Mouse (Mus musculus) intestine, embryonic 14.5 days (tissue): Measurements from ENCODE around the gene Fbln2. TPM values are rescaled to one million over a fixed set of nuclear protein-coding genes. Genes with fewer than 3 reads are reported as not detected.

Experiments used
- ATAC-seq: fragments of 200-750 bp; cut with Nextera tagmentation; replicated peaks from 2 replicates; pipeline ENCODE4 v1.8.0; 2017; ENCODE audit warnings: low read depth, moderate number of reproducible peaks, moderate TSS enrichment, moderate library complexity; ENCODE audit not compliant: low FRiP score, low TSS enrichment
- DNase-seq: peaks from one replicate; pipeline ENCODE4 v3.0.0-alpha.2; 2018; ENCODE audit warnings: low spot score
- H3K27ac ChIP-seq: fragments of 300-500 bp; sonication (generic); 2 replicates; pipeline ENCODE4 v1.5.1; 2014; ENCODE audit warnings: low read depth, mild to moderate bottlenecking, control low read depth
- H3K27me3 ChIP-seq: fragments of 300-500 bp; sonication (generic); replicated peaks from 2 replicates; pipeline ENCODE4 v1.6.1; 2014; ENCODE audit warnings: low read length, control low read depth; ENCODE audit not compliant: control insufficient read depth, insufficient read depth
- H3K36me3 ChIP-seq: fragments of 300-500 bp; sonication (generic); 2 replicates; pipeline ENCODE4 v1.6.1; 2014; ENCODE audit warnings: low read length, control low read depth; ENCODE audit not compliant: control insufficient read depth, insufficient read depth
- H3K4me1 ChIP-seq: fragments of 300-500 bp; sonication (generic); replicated peaks from 2 replicates; pipeline ENCODE4 v1.6.1; 2014; ENCODE audit warnings: low read length, control low read depth, mixed read lengths; ENCODE audit not compliant: control insufficient read depth, insufficient read depth
- H3K4me2 ChIP-seq: fragments of 300-500 bp; sonication (generic); 2 replicates; pipeline ENCODE4 v1.6.1; 2014; ENCODE audit warnings: low read length
- H3K4me3 ChIP-seq: fragments of 300-500 bp; sonication (generic); 2 replicates; pipeline ENCODE4 v1.5.1; 2014; ENCODE audit warnings: low read depth, low read length, control low read depth, mixed read lengths
- H3K9ac ChIP-seq: fragments of 300-500 bp; sonication (generic); 2 replicates; pipeline ENCODE4 v1.6.1; 2014; ENCODE audit warnings: mild to moderate bottlenecking, low read length
- H3K9me3 ChIP-seq: fragments of 300-500 bp; sonication (generic); 2 replicates; pipeline ENCODE4 v1.6.1; 2016; ENCODE audit warnings: low read length, control low read depth; ENCODE audit not compliant: control insufficient read depth
- WGBS: fragments of 180-500 bp; shearing (Covaris S2); extraction: QIAGEN DNeasy Blood & Tissue Kit; methylation state at CpG from one replicate; pipeline ENCODE4 v1.1.7; 2014; 5-methylcytosine and 5-hydroxymethylcytosine counted together
- polyA plus RNA-seq: library from polyadenylated mRNA; unstranded; fragments of >200 nt; fragmentation: Nextera tagmentation; extraction: Ambion mirVana; gene quantifications from 2 replicates; pipeline ENCODE4 v1.2.1, GENCODE M21; 2014

The Fbln2 gene
- polyA plus RNA-seq, 1 experiment from 2014 or later = 49.0 TPM

DNA sequence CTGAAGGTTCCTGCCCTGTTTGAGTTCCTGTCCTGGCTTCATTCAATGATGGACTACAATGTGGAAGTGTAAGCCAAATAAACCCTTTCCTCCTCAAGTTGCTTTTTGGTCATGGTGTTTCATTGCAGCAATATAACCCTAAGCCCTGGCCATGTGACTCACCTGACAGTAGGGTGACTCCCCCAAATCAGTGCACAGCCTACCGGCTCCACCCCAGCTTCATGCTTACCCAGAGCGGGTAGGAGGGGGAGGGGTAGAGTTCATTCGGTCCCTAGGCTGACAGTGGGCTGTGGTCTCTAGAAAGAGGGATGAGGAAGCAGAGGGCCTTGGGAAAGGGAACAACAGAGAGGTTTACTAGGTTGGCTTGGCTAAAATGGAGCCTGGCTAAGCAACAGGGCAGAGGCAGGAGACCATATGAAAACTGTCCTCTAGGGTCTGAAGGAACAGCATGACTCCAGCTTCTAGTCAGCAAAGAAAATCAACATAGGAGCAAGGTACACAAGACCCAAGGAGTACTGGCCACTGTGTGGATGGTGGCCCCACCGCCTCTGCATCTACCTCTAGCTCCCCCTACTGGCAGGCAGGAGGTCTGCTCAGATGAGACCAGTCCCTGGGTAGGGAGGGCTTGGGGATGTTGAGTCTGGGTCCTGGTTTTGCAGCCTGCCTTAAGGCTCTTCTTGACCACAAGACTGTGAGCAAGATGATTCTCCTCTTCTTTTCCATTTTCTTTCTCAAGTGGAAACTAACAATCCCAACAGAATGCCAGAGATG lies 25.9 kb upstream of the Fbln2 start:
- ATAC-seq (no peak), DNase-seq (no peak)
- no peak overlapping the region for H3K4me2 ChIP-seq
- no peak overlapping the region for H3K9ac ChIP-seq
- no peak overlapping the region for H3K4me3 ChIP-seq
- H3K4me1 ChIP-seq = no peaks in the 10 kb centered on the region
- H3K27me3 ChIP-seq = no peaks in the 10 kb centered on the region
- WGBS = 55% methylated on average over 4 of the region's 4 CpGs
- no peaks in the 10 kb centered on the region for H3K36me3 ChIP-seq
- no peaks in the 10 kb centered on the region for H3K9me3 ChIP-seq
- H3K27ac ChIP-seq = no peak overlapping the region

DNA sequence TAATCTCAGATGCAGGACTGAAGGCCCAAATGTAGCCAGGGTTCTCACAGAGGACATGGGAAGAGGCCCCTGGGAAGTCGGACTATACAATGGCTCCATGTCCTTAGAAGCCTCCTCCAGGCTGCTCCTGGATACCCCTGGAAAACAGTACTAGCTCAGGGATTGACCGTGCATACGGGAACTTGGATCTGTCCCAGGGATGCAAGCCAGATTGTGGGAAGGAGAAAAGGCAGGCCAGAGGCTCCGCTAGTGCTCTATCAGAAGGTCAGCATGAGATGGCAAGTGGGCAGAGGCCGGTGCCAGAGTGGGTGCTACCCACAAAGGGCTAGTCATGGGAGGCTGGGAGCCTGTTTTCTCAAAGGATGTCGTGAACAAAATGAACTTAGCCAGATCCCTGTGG lies 25.3 kb upstream of the Fbln2 start:
- Histone ChIP-seq H3K36me3 (no peaks in the 10 kb centered on the region), H3K4me1 (no peaks in the 10 kb centered on the region), H3K27me3 (no peaks in the 10 kb centered on the region), H3K9ac (no peak overlapping the region), H3K4me3 (no peak overlapping the region), H3K27ac (no peak overlapping the region), H3K9me3 (no peaks in the 10 kb centered on the region), H3K4me2 (no peak overlapping the region)
- DNase-seq (no peak), ATAC-seq (no peak)
- 74% methylated on average over 6 of the region's 6 CpGs for WGBS

DNA sequence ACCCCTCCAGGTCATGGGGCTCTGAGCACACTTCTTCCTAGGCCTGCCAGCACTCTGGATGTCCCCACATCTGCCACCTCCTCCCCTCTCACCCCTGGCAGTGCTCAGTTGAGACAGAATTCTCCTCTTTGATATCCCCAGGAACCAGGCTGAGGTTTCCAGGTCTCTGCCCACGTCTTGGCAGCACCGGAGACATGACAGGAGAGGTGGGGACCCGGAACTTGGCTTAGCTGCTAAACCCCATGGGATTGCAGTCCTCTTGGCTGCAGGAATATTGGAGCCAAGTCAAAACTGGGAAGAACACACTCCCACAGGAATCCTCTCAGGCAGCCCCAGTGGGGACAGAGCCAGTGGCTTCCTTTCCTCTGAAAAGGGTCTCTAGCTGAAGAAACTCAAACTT lies 24.4 kb upstream of the Fbln2 start:
- Histone ChIP-seq H3K27ac (no peak overlapping the region), H3K4me2 (no peak overlapping the region), H3K9me3 (no peaks in the 10 kb centered on the region), H3K4me3 (no peak overlapping the region), H3K9ac (no peak overlapping the region), H3K4me1 (no peaks in the 10 kb centered on the region), H3K27me3 (no peaks in the 10 kb centered on the region), H3K36me3 (no peaks in the 10 kb centered on the region)
- ATAC-seq (no peak), DNase-seq (no peak)
- 69% methylated on average over 3 of the region's 3 CpGs for WGBS

DNA sequence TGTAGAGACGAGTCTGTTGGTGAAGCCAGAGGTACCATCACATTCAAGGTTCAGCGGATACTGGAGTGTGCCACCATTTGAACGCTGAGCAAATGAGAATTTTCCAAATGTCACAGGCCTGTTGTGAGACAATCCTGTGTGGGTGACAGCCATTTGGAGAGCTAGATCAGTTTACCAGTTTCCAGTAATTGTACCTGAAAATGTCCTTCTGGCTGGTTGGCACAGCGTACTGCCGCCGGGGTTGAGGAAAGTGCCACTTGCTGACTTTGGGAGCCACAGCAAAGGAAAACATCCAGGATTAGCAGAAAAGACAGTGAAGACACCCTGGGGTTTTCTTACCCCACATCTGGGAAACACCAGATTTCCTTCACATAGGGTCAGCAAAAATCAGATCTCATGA lies 22.3 kb upstream of the Fbln2 start:
- no peaks in the 10 kb centered on the region for H3K9me3 ChIP-seq
- H3K4me2 ChIP-seq = no peak overlapping the region
- DNase-seq = no peak
- no peak overlapping the region for H3K4me3 ChIP-seq
- no peak overlapping the region for H3K27ac ChIP-seq
- H3K9ac ChIP-seq = no peak overlapping the region
- 88% methylated on average over 6 of the region's 6 CpGs for WGBS
- H3K4me1 ChIP-seq = no peaks in the 10 kb centered on the region
- no peak for ATAC-seq
- H3K36me3 ChIP-seq = no peaks in the 10 kb centered on the region
- H3K27me3 ChIP-seq = no peaks in the 10 kb centered on the region

DNA sequence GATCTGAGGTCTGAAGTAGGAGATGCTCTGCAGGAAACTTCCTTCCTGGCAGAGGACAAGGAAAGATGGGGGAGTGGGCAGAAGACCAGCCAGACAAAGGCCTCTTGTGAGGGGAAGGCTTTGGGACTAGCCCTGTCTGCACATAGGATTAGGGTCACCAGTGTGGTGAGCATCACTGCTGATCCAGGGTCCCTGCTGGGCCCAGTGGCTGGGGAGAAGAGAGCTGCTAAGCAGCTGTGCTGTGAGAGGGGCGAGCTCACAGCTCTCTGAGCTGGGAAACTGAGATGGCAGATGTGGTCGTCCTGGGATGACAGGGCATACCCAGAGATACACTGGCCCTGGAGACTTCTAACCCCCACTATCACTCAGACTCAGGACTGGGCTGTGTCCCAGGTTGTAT lies 20.8 kb upstream of the Fbln2 start:
- Histone ChIP-seq H3K36me3 (no peaks in the 10 kb centered on the region), H3K4me2 (no peak overlapping the region), H3K9me3 (no peaks in the 10 kb centered on the region), H3K4me1 (no peaks in the 10 kb centered on the region), H3K27me3 (no peaks in the 10 kb centered on the region), H3K9ac (no peak overlapping the region), H3K27ac (no peak overlapping the region), H3K4me3 (no peak overlapping the region)
- no peak for DNase-seq
- 51% methylated on average over 2 of the region's 2 CpGs for WGBS
- no peak for ATAC-seq

- no peaks in the 10 kb centered on the region for H3K36me3 ChIP-seq
- H3K4me3 ChIP-seq = no peak overlapping the region
- H3K4me1 ChIP-seq = no peaks in the 10 kb centered on the region
- ATAC-seq = no peak
- WGBS = 71% methylated on average over 3 of the region's 3 CpGs
- no peak overlapping the region for H3K27ac ChIP-seq
- DNase-seq = no peak
- no peak overlapping the region for H3K9ac ChIP-seq
- no peaks in the 10 kb centered on the region for H3K9me3 ChIP-seq
- no peak overlapping the region for H3K4me2 ChIP-seq
- H3K27me3 ChIP-seq = no peaks in the 10 kb centered on the region
Measured at GRCm38 (mm10) chr6:91192421-91192820, 19.8 kb upstream of the Fbln2 start.

GRCm38 (mm10) chr6:91192851-91193545 lies 19.3 kb upstream of the Fbln2 start:
- no peak overlapping the region for H3K4me2 ChIP-seq
- no peak overlapping the region for H3K9ac ChIP-seq
- H3K27me3 ChIP-seq = no peaks in the 10 kb centered on the region
- no peaks in the 10 kb centered on the region for H3K4me1 ChIP-seq
- WGBS = 68% methylated on average over 1 of the region's 1 CpGs
- ATAC-seq = no peak
- H3K27ac ChIP-seq = no peak overlapping the region
- no peak for DNase-seq
- no peak overlapping the region for H3K4me3 ChIP-seq
- no peaks in the 10 kb centered on the region for H3K9me3 ChIP-seq
- no peaks in the 10 kb centered on the region for H3K36me3 ChIP-seq

DNA sequence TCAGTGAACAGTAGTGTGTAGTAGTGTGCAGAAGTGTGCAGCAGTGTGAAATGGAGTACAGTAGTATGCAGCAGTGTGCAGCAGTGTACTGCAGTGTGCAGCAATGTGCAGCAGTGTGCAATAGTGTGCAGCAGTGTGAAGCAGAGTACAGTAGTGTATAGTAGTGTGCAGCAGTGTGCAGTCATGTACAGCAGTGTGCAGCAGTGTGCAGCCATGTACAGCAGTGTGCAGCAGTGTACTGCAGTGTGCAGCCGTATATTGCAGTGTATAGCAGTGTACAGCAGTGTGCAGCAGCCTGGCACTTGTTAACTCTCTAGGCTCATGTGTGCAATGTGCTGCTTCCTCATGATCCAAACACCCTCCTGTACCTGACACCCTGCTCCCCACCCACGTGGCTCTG lies 13.8 kb upstream of the Fbln2 start:
- no peak overlapping the region for H3K4me2 ChIP-seq
- WGBS = 60% methylated on average over 2 of the region's 2 CpGs
- H3K36me3 ChIP-seq = no peaks in the 10 kb centered on the region
- DNase-seq (no peak), ATAC-seq (no peak)
- H3K4me3 ChIP-seq = no peak overlapping the region
- no peaks in the 10 kb centered on the region for H3K9me3 ChIP-seq
- H3K4me1 ChIP-seq = peaks cover 10% of the 10 kb centered on the region; the same call in 1 of the 2 replicates
- H3K27me3 ChIP-seq = no peaks in the 10 kb centered on the region
- H3K27ac ChIP-seq = no peak overlapping the region
- no peak overlapping the region for H3K9ac ChIP-seq
